Mouse (Mus musculus) mouse trophoblast stem cell (cell line): ENCODE results near the gene Sox2.

Experiments
- in situ Hi-C, 2 experiments: fragments of 300-500 bp; cut with MseI, MboI; formaldehyde crosslinking; loops; 2 replicates in 1 of 2; 3 replicates in 1 of 2; pipeline ENCODE4 v1.15.1; 2025

The Sox2 gene

GRCm38 (mm10) chr3:34642498-34642941 lies 7.7 kb upstream of the Sox2 start:
- in situ Hi-C loops, result loop anchor here (10.0 to 25.0 kb wide), 3 partner anchors 405 to 845 kb away; no protein-coding TSS in a partner anchor

- in situ Hi-C loops, result loop anchor here (10.0 to 25.0 kb wide), 3 partner anchors 406 to 844 kb away; no protein-coding TSS in a partner anchor
These were observed 7.1 kb upstream of the Sox2 start for GRCm38 (mm10) chr3:34643067-34643466.

- in situ Hi-C loops, result loop anchor here (10.0 to 25.0 kb wide), 3 partner anchors 406 to 844 kb away; no protein-coding TSS in a partner anchor
These were observed 6.6 kb upstream of the Sox2 start for GRCm38 (mm10) chr3:34643536-34644115.

- in situ Hi-C loops, result loop anchor here (5.0 to 25.0 kb wide), 4 partner anchors 409 to 841 kb away; no protein-coding TSS in a partner anchor
These were observed 4.0 kb upstream of the Sox2 start for GRCm38 (mm10) chr3:34646169-34646568.

GRCm38 (mm10) chr3:34647688-34648087 lies 2.5 kb upstream of the Sox2 start:
- in situ Hi-C loops, result loop anchor here (5.0 to 25.0 kb wide), 4 partner anchors 410 to 840 kb away; no protein-coding TSS in a partner anchor

GRCm38 (mm10) chr3:34648105-34648832 lies 1.9 kb upstream of the Sox2 start:
- in situ Hi-C loops, result loop anchor here (5.0 to 25.0 kb wide), 4 partner anchors 411 to 839 kb away; no protein-coding TSS in a partner anchor

GRCm38 (mm10) chr3:34648833-34649719 lies 1.1 kb upstream of the Sox2 start:
- in situ Hi-C loops, result loop anchor here (5.0 to 25.0 kb wide), 4 partner anchors 412 to 838 kb away; no protein-coding TSS in a partner anchor

GRCm38 (mm10) chr3:34650621-34651361 lies 586 bp downstream of the Sox2 start:
- in situ Hi-C loops, result loop anchor here (5.0 kb wide), 2 partner anchors 107 to 112 kb away; no protein-coding TSS in a partner anchor

GRCm38 (mm10) chr3:34651486-34652170 lies 1.4 kb downstream of the Sox2 start:
- in situ Hi-C loops, result loop anchor here (5.0 kb wide), 2 partner anchors 106 to 111 kb away; no protein-coding TSS in a partner anchor

GRCm38 (mm10) chr3:34652616-34653015 lies 2.4 kb downstream of the Sox2 start:
- in situ Hi-C loops, result loop anchor here (5.0 kb wide), 2 partner anchors 105 to 110 kb away; no protein-coding TSS in a partner anchor

- in situ Hi-C loops, result loop anchor here (5.0 kb wide), 2 partner anchors 104 to 109 kb away; no protein-coding TSS in a partner anchor
These were observed 3.2 kb downstream of the Sox2 start for GRCm38 (mm10) chr3:34653235-34653976.

- in situ Hi-C loops, result loop anchor here (5.0 kb wide), 2 partner anchors 103 to 108 kb away; no protein-coding TSS in a partner anchor
These were observed 3.8 kb downstream of the Sox2 start for GRCm38 (mm10) chr3:34653977-34654500.

GRCm38 (mm10) chr3:34654781-34655180 lies 4.6 kb downstream of the Sox2 start:
- in situ Hi-C loops, result loop anchor here (5.0 kb wide), 2 partner anchors 103 to 108 kb away; no protein-coding TSS in a partner anchor

GRCm38 (mm10) chr3:34655311-34656075 lies 5.3 kb downstream of the Sox2 start:
- in situ Hi-C loops, result no loop called here

GRCm38 (mm10) chr3:34656153-34656552 lies 5.9 kb downstream of the Sox2 start:
- in situ Hi-C loops, result no loop called here

GRCm38 (mm10) chr3:34656813-34657700 lies 6.9 kb downstream of the Sox2 start:
- in situ Hi-C loops, result no loop called here

GRCm38 (mm10) chr3:34657701-34658090 lies 7.5 kb downstream of the Sox2 start:
- in situ Hi-C loops, result no loop called here
